Mouse (Mus musculus): ENCODE data around the gene Mroh2b. TPM values are rescaled to one million over a fixed set of nuclear protein-coding genes. Genes with fewer than 3 reads are reported as not detected.

Gene Mroh2b
- total RNA-seq (2014; rRNA removed), result not detected in 2 replicates
- polyA plus RNA-seq (2012; rRNA removed), result not detected in 2 replicates

- no peak within 1 kb of the TSS for H3K4me3 ChIP-seq (ENCODE audit: insufficient read depth, low read depth, low read length)
- no peaks in the 10 kb centered on the region for H3K79me2 ChIP-seq (ENCODE audit: control insufficient read depth, insufficient read depth, low read length)
- no peaks in the 10 kb centered on the region for H3K4me1 ChIP-seq (ENCODE audit: control insufficient read depth, insufficient read depth, low read length)
- 95% methylated on average over 1 of the region's 1 CpGs for WGBS
- H3K27ac ChIP-seq (replicated peaks; ENCODE audit: insufficient read depth, low read depth, low read length), result no peak within 1 kb of the TSS
- H3K36me3 ChIP-seq (ENCODE audit: control insufficient read depth, insufficient read depth, low read length), result no peaks in the 10 kb centered on the region
- no peak for DNase-seq (ENCODE audit: extremely low read depth, low read depth, low spot score)
- no peak within 1 kb of the TSS for H3K9ac ChIP-seq (ENCODE audit: low read depth, low read length)
- no peaks in the 10 kb centered on the region for H3K27me3 ChIP-seq (ENCODE audit: control insufficient read depth, insufficient read depth, low read length)
- no peak for TF ChIP-seq POLR2A (IDR thresholded peaks at IDR 0.05; ENCODE audit: extremely low read depth, insufficient read depth, low read length)
- TF ChIP-seq CTCF (IDR thresholded peaks at IDR 0.05; ENCODE audit: low read depth, low read length), result no peak
These were observed at the start of gene Mroh2b for GRCm38 (mm10) chr15:4898437-4898836. Gene Mroh2b (plus strand): TSS chr15:4898737.

- Histone ChIP-seq H3K9ac (ENCODE audit: low read depth, low read length) (no peak overlapping the region), H3K27me3 (ENCODE audit: control insufficient read depth, insufficient read depth, low read length) (no peaks in the 10 kb centered on the region), H3K79me2 (ENCODE audit: control insufficient read depth, insufficient read depth, low read length) (no peaks in the 10 kb centered on the region), H3K4me1 (ENCODE audit: control insufficient read depth, insufficient read depth, low read length) (no peaks in the 10 kb centered on the region), H3K36me3 (ENCODE audit: control insufficient read depth, insufficient read depth, low read length) (no peaks in the 10 kb centered on the region), H3K27ac (replicated peaks; ENCODE audit: insufficient read depth, low read depth, low read length) (no peak overlapping the region), H3K4me3 (ENCODE audit: insufficient read depth, low read depth, low read length) (no peak overlapping the region)
- 85% methylated on average over 1 of the region's 1 CpGs for WGBS
- DNase-seq (ENCODE audit: extremely low read depth, low read depth, low spot score), result no peak
- TF ChIP-seq POLR2A (IDR thresholded peaks at IDR 0.05; ENCODE audit: extremely low read depth, insufficient read depth, low read length) (no peak), CTCF (IDR thresholded peaks at IDR 0.05; ENCODE audit: low read depth, low read length) (no peak)
These were observed 48.5 kb upstream of the Mroh2b start for GRCm38 (mm10) chr15:4850015-4850414.

GRCm38 (mm10) chr15:4894962-4895361 is 3.6 kb upstream of the Mroh2b start:
- Histone ChIP-seq H3K9ac (ENCODE audit: low read depth, low read length) (no peak overlapping the region), H3K79me2 (ENCODE audit: control insufficient read depth, insufficient read depth, low read length) (no peaks in the 10 kb centered on the region), H3K27me3 (ENCODE audit: control insufficient read depth, insufficient read depth, low read length) (no peaks in the 10 kb centered on the region), H3K36me3 (ENCODE audit: control insufficient read depth, insufficient read depth, low read length) (no peaks in the 10 kb centered on the region), H3K27ac (replicated peaks; ENCODE audit: insufficient read depth, low read depth, low read length) (no peak overlapping the region), H3K4me3 (ENCODE audit: insufficient read depth, low read depth, low read length) (no peak overlapping the region), H3K4me1 (ENCODE audit: control insufficient read depth, insufficient read depth, low read length) (no peaks in the 10 kb centered on the region)
- no peak for TF ChIP-seq POLR2A (IDR thresholded peaks at IDR 0.05; ENCODE audit: extremely low read depth, insufficient read depth, low read length)
- no peak for TF ChIP-seq CTCF (IDR thresholded peaks at IDR 0.05; ENCODE audit: low read depth, low read length)
- 72% methylated on average over 3 of the region's 3 CpGs for WGBS
- no peak for DNase-seq (ENCODE audit: extremely low read depth, low read depth, low spot score)

- no peak overlapping the region for H3K27ac ChIP-seq (replicated peaks; ENCODE audit: insufficient read depth, low read depth, low read length)
- no peak overlapping the region for H3K4me3 ChIP-seq (ENCODE audit: insufficient read depth, low read depth, low read length)
- H3K36me3 ChIP-seq (ENCODE audit: control insufficient read depth, insufficient read depth, low read length), result no peaks in the 10 kb centered on the region
- H3K9ac ChIP-seq (ENCODE audit: low read depth, low read length), result no peak overlapping the region
- H3K4me1 ChIP-seq (ENCODE audit: control insufficient read depth, insufficient read depth, low read length), result no peaks in the 10 kb centered on the region
- WGBS, result 86% methylated on average over 8 of the region's 8 CpGs
- no peak for DNase-seq (ENCODE audit: extremely low read depth, low read depth, low spot score)
- no peaks in the 10 kb centered on the region for H3K79me2 ChIP-seq (ENCODE audit: control insufficient read depth, insufficient read depth, low read length)
- no peak for TF ChIP-seq CTCF (IDR thresholded peaks at IDR 0.05; ENCODE audit: low read depth, low read length)
- TF ChIP-seq POLR2A (IDR thresholded peaks at IDR 0.05; ENCODE audit: extremely low read depth, insufficient read depth, low read length), result no peak
- no peaks in the 10 kb centered on the region for H3K27me3 ChIP-seq (ENCODE audit: control insufficient read depth, insufficient read depth, low read length)
These were observed 36.2 kb downstream of the Mroh2b start for GRCm38 (mm10) chr15:4934731-4935130.

- Histone ChIP-seq H3K9ac (ENCODE audit: low read depth, low read length) (no peak overlapping the region), H3K79me2 (ENCODE audit: control insufficient read depth, insufficient read depth, low read length) (no peaks in the 10 kb centered on the region), H3K36me3 (ENCODE audit: control insufficient read depth, insufficient read depth, low read length) (no peaks in the 10 kb centered on the region), H3K27me3 (ENCODE audit: control insufficient read depth, insufficient read depth, low read length) (no peaks in the 10 kb centered on the region), H3K27ac (replicated peaks; ENCODE audit: insufficient read depth, low read depth, low read length) (no peak overlapping the region), H3K4me1 (ENCODE audit: control insufficient read depth, insufficient read depth, low read length) (no peaks in the 10 kb centered on the region), H3K4me3 (ENCODE audit: insufficient read depth, low read depth, low read length) (no peak overlapping the region)
- TF ChIP-seq CTCF (IDR thresholded peaks at IDR 0.05; ENCODE audit: low read depth, low read length) (no peak), POLR2A (IDR thresholded peaks at IDR 0.05; ENCODE audit: extremely low read depth, insufficient read depth, low read length) (no peak)
- DNase-seq (ENCODE audit: extremely low read depth, low read depth, low spot score), result no peak
- WGBS, result 94% methylated on average over 1 of the region's 1 CpGs
These were observed 74.8 kb downstream of the Mroh2b start for GRCm38 (mm10) chr15:4973355-4973754.

- 51% methylated on average over 2 of the region's 2 CpGs for WGBS
- Histone ChIP-seq H3K27ac (replicated peaks; ENCODE audit: insufficient read depth, low read depth, low read length) (no peak overlapping the region), H3K27me3 (ENCODE audit: control insufficient read depth, insufficient read depth, low read length) (no peaks in the 10 kb centered on the region), H3K4me1 (ENCODE audit: control insufficient read depth, insufficient read depth, low read length) (no peaks in the 10 kb centered on the region), H3K4me3 (ENCODE audit: insufficient read depth, low read depth, low read length) (no peak overlapping the region), H3K36me3 (ENCODE audit: control insufficient read depth, insufficient read depth, low read length) (no peaks in the 10 kb centered on the region), H3K9ac (ENCODE audit: low read depth, low read length) (no peak overlapping the region), H3K79me2 (ENCODE audit: control insufficient read depth, insufficient read depth, low read length) (no peaks in the 10 kb centered on the region)
- TF ChIP-seq POLR2A (IDR thresholded peaks at IDR 0.05; ENCODE audit: extremely low read depth, insufficient read depth, low read length) (no peak), CTCF (IDR thresholded peaks at IDR 0.05; ENCODE audit: low read depth, low read length) (no peak)
- no peak for DNase-seq (ENCODE audit: extremely low read depth, low read depth, low spot score)
These were observed 104.4 kb downstream of the Mroh2b start for GRCm38 (mm10) chr15:5002903-5003302.

All from liver, adult 2 months (tissue).